Mouse (Mus musculus): ENCODE measurements around the gene Hoxd13. TPM values are rescaled to one million over a fixed set of nuclear protein-coding genes. Genes with fewer than 3 reads are reported as not detected.

Hoxd13 gene
- not detected in 2 replicates for polyA plus RNA-seq (2016; fragmentation: Nextera tagmentation; extraction: Ambion mirVana)

GRCm38 (mm10) chr2:74667842-74668357, at the start of gene Hoxd13:
Hoxd13 (plus strand) TSS chr2:74668310.
- peaks cover 18% of the 10 kb centered on the region for H3K4me1 ChIP-seq
- no peak for DNase-seq (ENCODE audit: extremely low spot score, low spot score)
- peak within 1 kb of the TSS; percentile 51 for H3K4me3 ChIP-seq
- under 1% methylated on average over 49 of the region's 51 CpGs for WGBS
- H3K27me3 ChIP-seq (ENCODE audit: poor library complexity, severe bottlenecking): peaks cover 100% of the 10 kb centered on the region
- H3K36me3 ChIP-seq (replicated peaks): no peaks in the 10 kb centered on the region
- no peak within 1 kb of the TSS for H3K27ac ChIP-seq
- no peaks in the 10 kb centered on the region for H3K9me3 ChIP-seq

DNA sequence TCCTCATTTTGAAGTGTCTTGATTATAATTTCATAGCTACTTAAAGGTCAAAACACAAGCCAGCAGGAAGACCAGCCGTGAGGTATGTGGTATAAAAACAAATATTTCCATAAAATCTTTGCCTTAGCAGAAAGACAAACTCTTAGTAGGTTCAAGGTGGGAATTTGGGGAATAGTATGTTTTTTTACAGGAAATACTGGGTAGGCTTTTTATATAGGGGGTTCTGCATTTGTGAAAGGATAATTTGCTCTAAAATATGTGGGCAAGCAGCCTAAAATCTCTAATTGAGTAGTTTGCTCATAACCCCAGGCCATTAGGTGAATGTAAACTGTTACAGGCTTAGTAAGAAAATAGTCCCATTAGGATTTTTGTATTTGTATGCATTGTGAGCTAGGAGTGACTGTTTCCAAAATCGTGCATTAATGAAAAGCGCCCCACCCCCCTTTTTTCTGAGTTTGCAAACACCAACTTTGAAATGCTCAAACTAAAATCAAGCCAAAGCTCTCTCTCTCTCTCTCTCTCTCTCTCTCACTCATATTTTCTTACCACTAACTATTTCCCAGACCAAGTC, 48.3 kb upstream of the Hoxd13 start:
- H3K4me3 ChIP-seq: no peak overlapping the region
- H3K36me3 ChIP-seq (replicated peaks): no peaks in the 10 kb centered on the region
- no peaks in the 10 kb centered on the region for H3K9me3 ChIP-seq
- DNase-seq (ENCODE audit: extremely low spot score, low spot score): no peak
- 91% methylated on average over 3 of the region's 3 CpGs for WGBS
- no peaks in the 10 kb centered on the region for H3K4me1 ChIP-seq
- H3K27me3 ChIP-seq (ENCODE audit: poor library complexity, severe bottlenecking): no peaks in the 10 kb centered on the region
- H3K27ac ChIP-seq: no peak overlapping the region

GRCm38 (mm10) chr2:74620368-74620767, 47.7 kb upstream of the Hoxd13 start:
- Histone ChIP-seq H3K4me1 (no peaks in the 10 kb centered on the region), H3K36me3 (replicated peaks) (no peaks in the 10 kb centered on the region), H3K27me3 (ENCODE audit: poor library complexity, severe bottlenecking) (no peaks in the 10 kb centered on the region), H3K27ac (no peak overlapping the region), H3K9me3 (no peaks in the 10 kb centered on the region), H3K4me3 (no peak overlapping the region)
- no peak for DNase-seq (ENCODE audit: extremely low spot score, low spot score)
- 94% methylated on average over 10 of the region's 10 CpGs for WGBS

GRCm38 (mm10) chr2:74635412-74635811, 32.7 kb upstream of the Hoxd13 start:
- WGBS: 66% methylated on average over 4 of the region's 4 CpGs
- Histone ChIP-seq H3K27me3 (ENCODE audit: poor library complexity, severe bottlenecking) (no peaks in the 10 kb centered on the region), H3K9me3 (no peaks in the 10 kb centered on the region), H3K4me1 (no peaks in the 10 kb centered on the region), H3K4me3 (no peak overlapping the region), H3K36me3 (replicated peaks) (no peaks in the 10 kb centered on the region), H3K27ac (no peak overlapping the region)
- DNase-seq (ENCODE audit: extremely low spot score, low spot score): no peak

GRCm38 (mm10) chr2:74642431-74642830, 25.7 kb upstream of the Hoxd13 start:
- DNase-seq (ENCODE audit: extremely low spot score, low spot score): no peak
- peaks cover 48% of the 10 kb centered on the region for H3K27me3 ChIP-seq (ENCODE audit: poor library complexity, severe bottlenecking)
- no peaks in the 10 kb centered on the region for H3K9me3 ChIP-seq
- no peaks in the 10 kb centered on the region for H3K4me1 ChIP-seq
- no peak overlapping the region for H3K4me3 ChIP-seq
- H3K36me3 ChIP-seq (replicated peaks): no peaks in the 10 kb centered on the region
- 83% methylated on average over 5 of the region's 5 CpGs for WGBS
- H3K27ac ChIP-seq: no peak overlapping the region

GRCm38 (mm10) chr2:74645631-74646030, 22.5 kb upstream of the Hoxd13 start:
- Histone ChIP-seq H3K36me3 (replicated peaks) (no peaks in the 10 kb centered on the region), H3K9me3 (no peaks in the 10 kb centered on the region), H3K27ac (no peak overlapping the region), H3K4me1 (no peaks in the 10 kb centered on the region), H3K4me3 (no peak overlapping the region), H3K27me3 (ENCODE audit: poor library complexity, severe bottlenecking) (peaks cover 80% of the 10 kb centered on the region)
- DNase-seq (ENCODE audit: extremely low spot score, low spot score): no peak
- WGBS: 81% methylated on average over 3 of the region's 3 CpGs

DNA sequence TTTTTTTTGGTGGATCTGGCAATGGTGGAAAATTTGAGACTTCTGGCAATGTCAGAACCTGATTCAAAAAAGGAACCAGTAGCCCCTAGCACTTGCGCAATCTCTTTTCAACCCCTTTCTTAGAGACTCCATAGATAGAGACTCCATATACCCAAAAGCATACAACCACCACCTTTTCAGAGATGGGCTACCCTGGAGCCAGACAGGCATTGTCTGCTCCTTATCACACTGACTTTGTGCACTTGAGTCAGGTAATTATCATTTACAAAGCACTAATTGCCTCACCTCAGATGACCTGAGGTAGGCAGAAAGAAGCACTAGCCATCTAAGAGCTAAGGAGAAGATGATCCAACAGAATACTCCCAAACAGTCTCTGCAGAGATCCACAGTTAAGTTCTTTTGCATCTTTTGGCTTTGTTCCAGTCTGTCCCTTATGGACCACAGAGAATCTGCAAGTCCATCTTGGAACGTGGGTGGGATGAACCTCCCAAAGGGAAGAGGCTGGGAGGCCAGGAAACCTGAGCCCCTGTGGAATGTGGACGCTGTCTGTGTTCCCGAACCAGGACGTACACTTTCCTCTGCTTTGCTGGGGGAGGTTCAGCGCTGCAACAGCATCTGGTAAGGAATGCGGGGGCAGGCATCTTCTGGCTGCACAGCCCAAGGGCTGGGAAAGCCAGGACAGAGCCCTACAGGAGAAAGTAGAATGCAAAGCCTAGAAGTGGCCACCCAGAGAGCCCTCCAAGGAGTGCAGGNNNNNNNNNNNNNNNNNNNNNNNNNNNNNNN, 20.8 kb upstream of the Hoxd13 start:
- no peak overlapping the region for H3K27ac ChIP-seq
- H3K9me3 ChIP-seq: no peaks in the 10 kb centered on the region
- no peak overlapping the region for H3K4me3 ChIP-seq
- no peaks in the 10 kb centered on the region for H3K4me1 ChIP-seq
- WGBS: 13% methylated on average over 7 of the region's 7 CpGs
- peaks cover 97% of the 10 kb centered on the region for H3K27me3 ChIP-seq (ENCODE audit: poor library complexity, severe bottlenecking)
- no peaks in the 10 kb centered on the region for H3K36me3 ChIP-seq (replicated peaks)
- DNase-seq (ENCODE audit: extremely low spot score, low spot score): no peak

DNA sequence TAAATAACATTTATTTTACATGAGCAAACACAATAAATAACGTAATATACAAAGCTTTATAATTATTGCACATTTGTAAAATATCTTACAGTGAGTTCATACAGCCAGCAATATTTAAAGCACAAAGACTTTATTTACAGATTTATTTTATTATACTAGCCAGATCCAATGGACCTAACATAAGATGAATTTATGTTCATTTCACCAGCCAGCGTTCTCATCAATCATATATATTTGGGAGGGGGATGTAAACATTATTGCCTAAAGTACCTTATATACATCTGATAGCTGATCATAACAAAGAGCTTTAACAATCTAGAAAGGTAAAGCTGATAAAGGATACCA, 15.1 kb upstream of the Hoxd13 start:
- no peak overlapping the region for H3K27ac ChIP-seq
- H3K4me1 ChIP-seq: peaks cover 12% of the 10 kb centered on the region
- H3K36me3 ChIP-seq (replicated peaks): no peaks in the 10 kb centered on the region
- WGBS: 41% methylated on average over 2 of the region's 2 CpGs
- H3K4me3 ChIP-seq: no peak overlapping the region
- peaks cover 100% of the 10 kb centered on the region for H3K27me3 ChIP-seq (ENCODE audit: poor library complexity, severe bottlenecking)
- 0 out of 2 replicates have a peak, but pooled peaks cover 4% of the 10 kb centered on the region for H3K9me3 ChIP-seq
- DNase-seq (ENCODE audit: extremely low spot score, low spot score): no peak

DNA sequence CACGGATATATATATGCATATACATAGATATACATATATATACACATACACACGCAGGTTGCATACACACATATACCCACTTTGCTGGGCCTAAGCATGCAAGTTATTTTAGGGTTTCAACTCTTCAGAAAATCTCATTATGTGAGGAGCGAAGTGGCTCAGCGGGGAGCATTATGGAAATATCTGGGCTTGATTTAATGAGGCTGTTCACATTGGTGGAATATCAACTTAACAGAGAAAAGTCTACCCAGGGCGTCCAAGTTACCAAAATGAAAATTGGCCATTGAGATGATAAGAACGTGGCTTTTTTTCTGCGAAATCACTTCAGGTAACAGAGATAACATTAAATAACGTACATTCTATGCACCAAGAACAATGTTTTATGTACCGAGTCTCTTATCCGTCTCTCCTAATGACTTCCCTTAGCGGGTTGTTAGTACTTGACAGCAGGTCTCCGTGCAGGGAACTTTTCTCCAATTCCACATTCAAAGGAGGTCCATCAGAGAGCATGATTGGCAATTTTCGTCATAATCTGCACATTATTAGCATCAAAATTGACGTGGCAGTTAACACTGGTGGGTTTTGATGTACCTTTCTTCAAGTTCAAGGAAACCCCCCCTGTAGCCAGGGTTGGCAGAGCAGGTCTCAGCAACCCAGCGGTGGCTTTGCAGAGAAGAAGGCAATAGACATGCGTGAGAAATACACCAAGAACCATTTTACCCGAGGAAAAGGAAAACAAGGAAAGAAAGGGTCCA, 14.2 kb upstream of the Hoxd13 start:
- Histone ChIP-seq H3K9me3 (0 out of 2 replicates have a peak, but pooled peaks cover 4% of the 10 kb centered on the region), H3K36me3 (replicated peaks) (no peaks in the 10 kb centered on the region), H3K4me3 (no peak overlapping the region), H3K27me3 (ENCODE audit: poor library complexity, severe bottlenecking) (peaks cover 100% of the 10 kb centered on the region), H3K27ac (no peak overlapping the region), H3K4me1 (peaks cover 15% of the 10 kb centered on the region)
- DNase-seq (ENCODE audit: extremely low spot score, low spot score): no peak
- WGBS: 13% methylated on average over 17 of the region's 17 CpGs

GRCm38 (mm10) chr2:74654743-74655419, 13.2 kb upstream of the Hoxd13 start:
- WGBS: 3% methylated on average over 20 of the region's 20 CpGs
- no peak for DNase-seq (ENCODE audit: extremely low spot score, low spot score)

GRCm38 (mm10) chr2:74655420-74655781, 12.7 kb upstream of the Hoxd13 start:
- 1% methylated on average over 45 of the region's 47 CpGs for WGBS
- Histone ChIP-seq H3K4me3 (peak overlapping the region; percentile 37), H3K4me1 (peaks cover 17% of the 10 kb centered on the region), H3K9me3 (0 out of 2 replicates have a peak, but pooled peaks cover 4% of the 10 kb centered on the region), H3K27ac (no peak overlapping the region), H3K36me3 (replicated peaks) (no peaks in the 10 kb centered on the region), H3K27me3 (ENCODE audit: poor library complexity, severe bottlenecking) (peaks cover 100% of the 10 kb centered on the region)
- no peak for DNase-seq (ENCODE audit: extremely low spot score, low spot score)

More at GRCm38 (mm10) chr2:74654743-74655419, 13.2 kb upstream of the Hoxd13 start:
- H3K9me3 ChIP-seq: 0 out of 2 replicates have a peak, but pooled peaks cover 4% of the 10 kb centered on the region
- H3K27me3 ChIP-seq (ENCODE audit: poor library complexity, severe bottlenecking): peaks cover 100% of the 10 kb centered on the region
- peaks cover 17% of the 10 kb centered on the region for H3K4me1 ChIP-seq
- no peaks in the 10 kb centered on the region for H3K36me3 ChIP-seq (replicated peaks)
- H3K4me3 ChIP-seq: peak overlapping the region; percentile 37; the same call in 1 of the 2 replicates
- H3K27ac ChIP-seq: no peak overlapping the region

All from forebrain, embryonic 10.5 days (tissue).